Mouse (Mus musculus) intestine, embryonic 14.5 days (tissue): ENCODE results near the gene Phlpp2. TPM values are rescaled to one million over a fixed set of nuclear protein-coding genes. Genes with fewer than 3 reads are reported as not detected.
A peak's percentile ranks its signal among the peaks of the same experiment; 100 is the strongest.

Experiments used
- ATAC-seq: fragments of 200-750 bp; cut with Nextera tagmentation; replicated peaks from 2 replicates; pipeline ENCODE4 v1.8.0; 2017; ENCODE audit warnings: low read depth, moderate number of reproducible peaks, moderate TSS enrichment, moderate library complexity; ENCODE audit not compliant: low FRiP score, low TSS enrichment
- DNase-seq: peaks from one replicate; pipeline ENCODE4 v3.0.0-alpha.2; 2018; ENCODE audit warnings: low spot score
- H3K27ac ChIP-seq: fragments of 300-500 bp; sonication (generic); 2 replicates; pipeline ENCODE4 v1.5.1; 2014; ENCODE audit warnings: low read depth, mild to moderate bottlenecking, control low read depth
- H3K27me3 ChIP-seq: fragments of 300-500 bp; sonication (generic); replicated peaks from 2 replicates; pipeline ENCODE4 v1.6.1; 2014; ENCODE audit warnings: low read length, control low read depth; ENCODE audit not compliant: control insufficient read depth, insufficient read depth
- H3K36me3 ChIP-seq: fragments of 300-500 bp; sonication (generic); 2 replicates; pipeline ENCODE4 v1.6.1; 2014; ENCODE audit warnings: low read length, control low read depth; ENCODE audit not compliant: control insufficient read depth, insufficient read depth
- H3K4me1 ChIP-seq: fragments of 300-500 bp; sonication (generic); replicated peaks from 2 replicates; pipeline ENCODE4 v1.6.1; 2014; ENCODE audit warnings: low read length, control low read depth, mixed read lengths; ENCODE audit not compliant: control insufficient read depth, insufficient read depth
- H3K4me2 ChIP-seq: fragments of 300-500 bp; sonication (generic); 2 replicates; pipeline ENCODE4 v1.6.1; 2014; ENCODE audit warnings: low read length
- H3K4me3 ChIP-seq: fragments of 300-500 bp; sonication (generic); 2 replicates; pipeline ENCODE4 v1.5.1; 2014; ENCODE audit warnings: low read depth, low read length, control low read depth, mixed read lengths
- H3K9ac ChIP-seq: fragments of 300-500 bp; sonication (generic); 2 replicates; pipeline ENCODE4 v1.6.1; 2014; ENCODE audit warnings: mild to moderate bottlenecking, low read length
- H3K9me3 ChIP-seq: fragments of 300-500 bp; sonication (generic); 2 replicates; pipeline ENCODE4 v1.6.1; 2016; ENCODE audit warnings: low read length, control low read depth; ENCODE audit not compliant: control insufficient read depth
- WGBS: fragments of 180-500 bp; shearing (Covaris S2); extraction: QIAGEN DNeasy Blood & Tissue Kit; methylation state at CpG from one replicate; pipeline ENCODE4 v1.1.7; 2014; 5-methylcytosine and 5-hydroxymethylcytosine counted together
- polyA plus RNA-seq: library from polyadenylated mRNA; unstranded; fragments of >200 nt; fragmentation: Nextera tagmentation; extraction: Ambion mirVana; gene quantifications from 2 replicates; pipeline ENCODE4 v1.2.1, GENCODE M21; 2014

The Phlpp2 gene
- polyA plus RNA-seq, 1 experiment from 2014 or later, result 4.2 TPM

- no peak for DNase-seq
- Histone ChIP-seq H3K4me2 (no peak overlapping the region), H3K9ac (no peak overlapping the region), H3K27ac (no peak overlapping the region), H3K36me3 (peaks cover 57% of the 10 kb centered on the region), H3K4me1 (no peaks in the 10 kb centered on the region), H3K4me3 (no peak overlapping the region), H3K9me3 (no peaks in the 10 kb centered on the region), H3K27me3 (no peaks in the 10 kb centered on the region)
- no peak for ATAC-seq
- WGBS, result over 99% methylated on average over 4 of the region's 4 CpGs
These were observed 39.0 kb downstream of the Phlpp2 start for GRCm38 (mm10) chr8:109907376-109907775.

DNA sequence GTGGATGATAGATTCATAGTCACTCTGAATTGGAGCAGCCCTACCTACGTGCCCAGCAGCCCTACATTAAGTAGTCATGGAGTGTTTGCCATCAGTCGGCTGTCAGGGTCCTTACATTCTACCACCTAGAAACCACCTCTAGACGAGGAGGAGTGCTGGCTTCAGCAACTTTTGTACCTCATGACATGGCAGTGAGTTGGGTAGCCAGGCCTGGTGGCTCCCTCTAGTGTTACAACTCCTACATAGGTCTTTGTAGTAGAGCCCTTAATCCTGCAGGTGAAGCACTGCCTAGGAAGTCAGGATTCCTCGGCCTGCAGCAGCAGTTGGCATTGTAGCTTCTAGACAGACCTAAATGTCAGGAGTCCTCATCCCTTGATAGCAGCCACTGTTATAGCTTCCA lies 48.9 kb downstream of the Phlpp2 start:
- Histone ChIP-seq H3K4me2 (no peak overlapping the region), H3K9me3 (no peaks in the 10 kb centered on the region), H3K36me3 (peaks cover 46% of the 10 kb centered on the region), H3K4me3 (no peak overlapping the region), H3K4me1 (no peaks in the 10 kb centered on the region), H3K27ac (no peak overlapping the region), H3K9ac (no peak overlapping the region), H3K27me3 (no peaks in the 10 kb centered on the region)
- 50% methylated on average over 4 of the region's 4 CpGs for WGBS
- DNase-seq (peak; percentile 59), ATAC-seq (no peak)

DNA sequence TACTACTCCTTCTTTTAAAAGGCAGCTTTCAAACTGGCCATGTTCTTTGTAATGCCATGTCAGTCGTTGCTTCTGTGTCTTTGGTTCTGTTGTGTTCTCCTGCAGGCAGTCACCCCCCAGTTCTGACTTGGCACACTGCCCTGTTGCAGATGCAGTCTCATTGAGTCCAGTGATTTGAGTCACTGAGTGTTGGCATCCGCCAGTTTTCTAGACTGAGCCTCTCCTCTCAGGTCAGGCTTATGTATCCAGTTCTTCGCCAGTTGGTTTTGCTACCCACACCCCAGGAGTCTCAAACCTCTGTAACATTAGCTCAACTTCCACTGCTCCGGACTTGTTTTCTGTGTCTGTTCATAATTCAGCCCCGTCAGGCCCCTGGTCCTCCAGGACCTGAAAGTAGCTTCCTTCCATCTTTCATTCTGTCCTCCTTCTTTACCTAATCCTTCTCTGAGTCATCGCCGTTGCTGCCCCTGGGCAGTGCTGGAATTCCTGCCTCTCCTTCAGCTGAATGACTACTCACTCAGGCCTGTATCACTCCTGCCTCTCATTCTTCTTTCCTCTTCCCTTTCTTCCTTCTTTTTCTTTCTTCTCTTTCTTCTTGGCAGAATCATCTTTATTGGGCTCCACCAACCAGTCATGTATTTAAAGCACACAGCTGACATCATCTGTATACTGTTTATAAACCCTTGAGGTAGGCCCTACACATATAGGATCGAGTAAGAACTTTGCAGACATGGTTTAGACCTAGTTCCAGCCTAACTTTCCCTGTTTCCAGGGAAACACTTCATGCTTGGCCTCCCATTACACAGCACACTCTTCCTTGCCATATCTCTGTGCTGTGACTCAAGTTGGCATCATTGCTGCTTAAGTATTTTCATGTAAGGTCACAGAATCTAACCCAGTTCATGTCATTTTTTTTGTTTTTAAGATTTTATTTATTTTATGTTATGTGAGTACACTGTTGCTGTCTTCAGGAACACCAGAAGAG lies 52.4 kb downstream of the Phlpp2 start:
- ATAC-seq (no peak), DNase-seq (no peak)
- Histone ChIP-seq H3K9me3 (no peaks in the 10 kb centered on the region), H3K4me2 (no peak overlapping the region), H3K27me3 (no peaks in the 10 kb centered on the region), H3K4me3 (no peak overlapping the region), H3K4me1 (no peaks in the 10 kb centered on the region), H3K36me3 (peaks cover 46% of the 10 kb centered on the region), H3K27ac (no peak overlapping the region), H3K9ac (no peak overlapping the region)
- WGBS, result 82% methylated on average over 8 of the region's 8 CpGs

GRCm38 (mm10) chr8:109941606-109942360 lies 73.4 kb downstream of the Phlpp2 start:
- Histone ChIP-seq H3K4me2 (no peak overlapping the region), H3K36me3 (peaks cover 41% of the 10 kb centered on the region), H3K4me3 (no peak overlapping the region), H3K4me1 (no peaks in the 10 kb centered on the region), H3K27me3 (0 out of 2 replicates have a peak, but pooled peaks cover 6% of the 10 kb centered on the region), H3K9ac (no peak overlapping the region), H3K27ac (no peak overlapping the region), H3K9me3 (no peaks in the 10 kb centered on the region)
- DNase-seq (no peak), ATAC-seq (no peak)
- 79% methylated on average over 2 of the region's 2 CpGs for WGBS

GRCm38 (mm10) chr8:109945153-109945632 lies 76.9 kb downstream of the Phlpp2 start:
- peaks cover 19% of the 10 kb centered on the region for H3K36me3 ChIP-seq
- no peak overlapping the region for H3K4me2 ChIP-seq
- H3K27ac ChIP-seq, result no peak overlapping the region
- no peak overlapping the region for H3K4me3 ChIP-seq
- H3K9me3 ChIP-seq, result no peaks in the 10 kb centered on the region
- ATAC-seq (no peak; the same call in 1 of the 2 replicates), DNase-seq (no peak)
- no peak overlapping the region for H3K9ac ChIP-seq
- H3K27me3 ChIP-seq, result peaks cover 28% of the 10 kb centered on the region
- WGBS, result 48% methylated on average over 9 of the region's 9 CpGs
- H3K4me1 ChIP-seq, result 0 out of 2 replicates have a peak, but pooled peaks cover 3% of the 10 kb centered on the region

GRCm38 (mm10) chr8:109945694-109946093 lies 77.4 kb downstream of the Phlpp2 start:
- no peak for ATAC-seq
- Histone ChIP-seq H3K9me3 (no peaks in the 10 kb centered on the region), H3K4me2 (no peak overlapping the region), H3K36me3 (peaks cover 14% of the 10 kb centered on the region), H3K27ac (no peak overlapping the region), H3K4me1 (0 out of 2 replicates have a peak, but pooled peaks cover 3% of the 10 kb centered on the region), H3K27me3 (peaks cover 28% of the 10 kb centered on the region), H3K9ac (no peak overlapping the region), H3K4me3 (no peak overlapping the region)
- DNase-seq, result no peak
- WGBS, result 81% methylated on average over 7 of the region's 7 CpGs

DNA sequence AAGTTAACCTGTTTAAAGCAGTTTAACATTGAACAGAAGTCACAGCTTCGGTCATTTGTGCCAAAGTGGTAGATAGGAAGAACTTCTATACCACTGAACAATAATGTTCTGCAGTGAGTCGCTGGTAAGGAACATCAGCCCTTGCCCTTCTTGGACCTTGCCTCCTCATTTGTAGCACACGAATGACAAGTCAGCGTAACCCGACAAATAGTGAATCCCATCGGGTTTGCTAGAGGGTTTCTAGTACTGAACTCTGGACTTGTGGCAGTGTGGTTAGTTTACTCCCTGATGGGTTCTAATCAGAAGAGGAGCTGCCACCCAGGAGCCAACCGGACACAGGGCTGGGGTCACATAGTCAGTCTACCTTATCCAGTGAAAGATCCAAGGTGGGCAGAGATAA lies 77.9 kb downstream of the Phlpp2 start:
- H3K9me3 ChIP-seq, result no peaks in the 10 kb centered on the region
- H3K9ac ChIP-seq, result no peak overlapping the region
- ATAC-seq (no peak), DNase-seq (no peak)
- H3K4me2 ChIP-seq, result no peak overlapping the region
- 90% methylated on average over 7 of the region's 7 CpGs for WGBS
- 0 out of 2 replicates have a peak, but pooled peaks cover 3% of the 10 kb centered on the region for H3K4me1 ChIP-seq
- H3K27ac ChIP-seq, result no peak overlapping the region
- H3K4me3 ChIP-seq, result no peak overlapping the region
- peaks cover 28% of the 10 kb centered on the region for H3K27me3 ChIP-seq
- peaks cover 8% of the 10 kb centered on the region; the same call in 1 of the 2 replicates for H3K36me3 ChIP-seq

- Histone ChIP-seq H3K36me3 (0 out of 2 replicates have a peak, but pooled peaks cover 8% of the 10 kb centered on the region), H3K4me2 (peak overlapping the region; percentile 47), H3K27me3 (peaks cover 28% of the 10 kb centered on the region), H3K27ac (no peak overlapping the region), H3K4me1 (0 out of 2 replicates have a peak, but pooled peaks cover 3% of the 10 kb centered on the region), H3K9me3 (no peaks in the 10 kb centered on the region), H3K9ac (no peak overlapping the region), H3K4me3 (peak overlapping the region; percentile 5)
- DNase-seq (no peak), ATAC-seq (0 out of 2 replicates have a peak, but pooled peaks have one; percentile 25)
- 3% methylated on average over 26 of the region's 26 CpGs for WGBS
These were observed 79.3 kb downstream of the Phlpp2 start for GRCm38 (mm10) chr8:109947447-109948284.
